Mouse (Mus musculus) heart, embryonic 14.5 days (tissue): ENCODE measurements at regions not wholly inside any gene's neighbourhood (a gene's known extent, or its start where the extent isn't known, plus 50 kb on each side); places are given as distances from the start of the nearest gene placed in this dataset.

Source experiments
- ATAC-seq: fragments of 200-750 bp; cut with Nextera tagmentation; 2 replicates; pipeline ENCODE4 v1.8.0; 2017; ENCODE audit warnings: low read depth, moderate TSS enrichment; ENCODE audit not compliant: insufficient number of reproducible peaks, insufficient read depth, low FRiP score
- H3K27ac ChIP-seq, 2 experiments: fragments of 200-500 bp in 1 of 2; fragments of 300-500 bp in 1 of 2; sonication (generic) in 1 of 2; replicated peaks in 1 of 2; 2 replicates each; pipeline ENCODE4 v1.5.1; 2012 to 2014; ENCODE audit warnings: low read depth in 2 of 2, low read length in 2 of 2, control low read depth in 1 of 2, mild to moderate bottlenecking in 1 of 2, mixed read lengths in 1 of 2; ENCODE audit not compliant: control insufficient read depth in 1 of 2, insufficient read depth in 1 of 2
- H3K27me3 ChIP-seq: fragments of 300-500 bp; sonication (generic); 2 replicates; pipeline ENCODE4 v1.6.1; 2014; ENCODE audit warnings: mild to moderate bottlenecking, low read length, control low read depth; ENCODE audit not compliant: control insufficient read depth, insufficient read depth
- H3K36me3 ChIP-seq: fragments of 300-500 bp; sonication (generic); 2 replicates; pipeline ENCODE4 v1.6.1; 2014; ENCODE audit warnings: mild to moderate bottlenecking, control low read depth, low read length, mixed read lengths; ENCODE audit not compliant: control insufficient read depth, insufficient read depth
- H3K4me1 ChIP-seq, 2 experiments: fragments of 200-500 bp in 1 of 2; fragments of 300-500 bp in 1 of 2; sonication (generic) in 1 of 2; 2 replicates each; pipeline ENCODE4 v1.6.1; 2012 to 2014; ENCODE audit warnings: low read length in 2 of 2, control low read depth in 1 of 2, mixed read lengths in 1 of 2; ENCODE audit not compliant: control insufficient read depth in 2 of 2, insufficient read depth in 2 of 2
- H3K4me2 ChIP-seq: fragments of 300-500 bp; sonication (generic); 2 replicates; pipeline ENCODE4 v1.6.1; 2014; ENCODE audit warnings: mild to moderate bottlenecking, low read length
- H3K4me3 ChIP-seq, 2 experiments: fragments of 200-500 bp in 1 of 2; fragments of 300-500 bp in 1 of 2; sonication (generic) in 1 of 2; 2 replicates each; pipeline ENCODE4 v1.5.1; 2012 to 2014; ENCODE audit warnings: low read length in 2 of 2, mild to moderate bottlenecking in 2 of 2, control low read depth in 1 of 2, low read depth in 1 of 2, moderate library complexity in 1 of 2; ENCODE audit not compliant: control insufficient read depth in 1 of 2, insufficient read depth in 1 of 2
- H3K9ac ChIP-seq: fragments of 300-500 bp; sonication (generic); 2 replicates; pipeline ENCODE4 v1.6.1; 2014; ENCODE audit warnings: mild to moderate bottlenecking, low read length
- H3K9me3 ChIP-seq: fragments of 300-500 bp; sonication (generic); 2 replicates; pipeline ENCODE4 v1.6.1; 2016; ENCODE audit warnings: low read length, control low read depth; ENCODE audit not compliant: control insufficient read depth
- WGBS: fragments of 180-500 bp; shearing (Covaris S2); extraction: QIAGEN DNeasy Blood & Tissue Kit; methylation state at CpG from one replicate; pipeline ENCODE4 v1.1.7; 2014; 5-methylcytosine and 5-hydroxymethylcytosine counted together

DNA sequence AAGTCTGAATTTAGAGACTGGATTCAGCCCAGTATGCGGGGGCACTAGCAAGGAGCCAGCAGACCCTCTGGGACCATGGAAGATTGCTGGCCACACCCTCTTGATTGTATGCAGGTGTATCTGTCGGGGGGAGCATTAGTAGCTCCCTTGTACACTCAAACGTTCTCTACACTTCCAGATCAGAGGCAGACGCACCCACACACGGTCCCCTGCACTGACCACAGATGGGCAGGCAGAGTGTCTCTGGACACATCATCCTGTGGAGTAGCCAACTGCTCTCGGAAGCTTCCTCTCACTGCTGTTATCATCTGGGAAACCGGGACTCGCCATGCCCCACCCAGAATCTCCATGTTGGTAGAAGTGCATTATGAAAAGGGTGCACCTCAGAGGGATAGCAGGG is 176.7 kb downstream of the Mycn start:
- H3K9me3 ChIP-seq, result 0 out of 2 replicates have a peak, but pooled peaks cover 6% of the 10 kb centered on the region

DNA sequence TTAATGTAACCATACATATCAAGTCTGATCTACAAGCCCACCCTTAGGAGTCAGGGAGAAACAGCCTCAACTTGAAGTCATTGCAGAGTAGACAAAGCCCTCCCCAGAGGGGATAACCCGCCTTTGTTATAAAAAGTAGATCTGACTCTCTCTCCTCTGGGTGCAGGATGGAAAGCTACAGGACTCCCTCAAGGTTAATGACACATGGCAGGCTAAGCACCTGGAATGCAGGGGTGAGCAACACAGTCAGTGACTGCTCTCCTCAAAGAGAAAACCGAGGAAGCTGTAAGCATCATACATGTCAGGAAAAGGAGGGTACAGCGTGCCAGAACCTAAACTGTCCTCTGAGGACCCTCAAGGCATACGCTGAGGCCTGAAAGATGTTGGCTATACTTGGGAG is 177.1 kb downstream of the Mycn start:
- Histone ChIP-seq H3K4me3 (no peak overlapping the region), H3K4me2 (no peak overlapping the region), H3K36me3 (no peaks in the 10 kb centered on the region), H3K27ac (no peak overlapping the region), H3K27me3 (no peaks in the 10 kb centered on the region), H3K9ac (no peak overlapping the region), H3K4me1 (peaks cover 0 to 2% of the 10 kb centered on the region in 2 experiments; a peak in 1 of 4 replicates), H3K9me3 (0 out of 2 replicates have a peak, but pooled peaks cover 6% of the 10 kb centered on the region)
- 70% methylated on average over 4 of the region's 4 CpGs for WGBS
- no peak for ATAC-seq

More for the DNA sequence above, 176.7 kb downstream of the Mycn start:
- Histone ChIP-seq H3K4me1 (peaks cover 0 to 2% of the 10 kb centered on the region in 2 experiments; a peak in 1 of 4 replicates), H3K27me3 (no peaks in the 10 kb centered on the region), H3K36me3 (no peaks in the 10 kb centered on the region), H3K4me3 (no peak overlapping the region), H3K27ac (no peak overlapping the region), H3K4me2 (no peak overlapping the region), H3K9ac (no peak overlapping the region)
- ATAC-seq, result no peak
- 68% methylated on average over 8 of the region's 8 CpGs for WGBS

DNA sequence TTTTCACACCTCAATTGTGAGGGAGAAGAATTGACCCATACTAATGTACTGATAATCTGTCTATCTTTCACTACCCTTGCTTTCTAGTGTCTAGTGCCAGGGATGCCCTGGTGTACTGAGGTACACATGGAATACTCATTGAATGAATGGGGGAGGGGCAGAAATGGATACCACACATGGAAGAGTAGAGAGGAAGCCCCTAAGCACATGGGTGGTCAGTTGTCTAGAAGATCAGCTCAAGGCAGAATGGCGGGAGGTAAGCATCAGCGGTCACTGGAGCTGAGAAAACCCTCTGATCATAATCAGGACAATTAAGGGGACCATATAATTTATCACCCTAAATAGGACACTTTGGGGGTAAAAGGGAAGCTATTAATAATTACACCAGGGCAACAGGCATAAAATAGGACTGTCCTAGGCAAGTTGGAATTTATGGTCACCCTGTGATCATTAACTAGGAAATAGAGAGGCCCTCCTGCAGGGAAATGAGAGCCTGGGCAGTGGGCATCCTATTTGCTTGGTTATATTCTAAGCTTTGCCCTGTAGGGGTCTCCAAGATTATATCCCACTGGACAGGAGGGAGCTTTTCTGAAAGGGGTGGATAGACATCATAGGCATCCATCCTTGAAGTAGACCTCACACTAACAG is 185.3 kb downstream of the Mycn start:
- Histone ChIP-seq H3K9ac (no peak overlapping the region), H3K36me3 (no peaks in the 10 kb centered on the region), H3K4me3 (no peak overlapping the region), H3K27ac (no peak overlapping the region), H3K27me3 (no peaks in the 10 kb centered on the region), H3K4me1 (no peaks in the 10 kb centered on the region), H3K4me2 (no peak overlapping the region), H3K9me3 (0 out of 2 replicates have a peak, but pooled peaks cover 6% of the 10 kb centered on the region)
- 87% methylated on average over 2 of the region's 2 CpGs for WGBS
- ATAC-seq, result no peak

DNA sequence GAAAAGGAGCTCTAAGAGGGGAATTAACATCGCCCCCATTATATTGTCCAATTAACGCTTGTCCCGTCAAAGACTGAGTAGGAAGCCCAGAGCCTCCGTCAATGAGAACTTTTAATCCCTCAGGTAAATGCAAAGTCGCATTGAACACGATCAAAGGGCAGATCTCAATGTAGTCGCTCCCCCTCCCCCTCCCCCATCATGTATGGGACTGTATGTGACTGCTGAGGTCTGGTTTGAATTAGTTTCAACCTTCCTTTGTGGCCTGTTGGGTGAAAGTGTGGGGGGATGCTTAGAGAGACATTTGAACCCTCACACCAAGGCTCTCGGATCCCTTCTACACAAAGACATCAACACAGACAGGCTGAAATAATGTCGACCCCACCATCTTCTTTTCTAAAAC is 187.9 kb downstream of the Mycn start:
- Histone ChIP-seq H3K36me3 (no peaks in the 10 kb centered on the region), H3K4me1 (no peaks in the 10 kb centered on the region), H3K4me3 (no peak overlapping the region), H3K9ac (no peak overlapping the region), H3K27ac (no peak overlapping the region), H3K9me3 (no peaks in the 10 kb centered on the region), H3K4me2 (no peak overlapping the region), H3K27me3 (no peaks in the 10 kb centered on the region)
- WGBS, result 59% methylated on average over 9 of the region's 9 CpGs
- no peak for ATAC-seq

DNA sequence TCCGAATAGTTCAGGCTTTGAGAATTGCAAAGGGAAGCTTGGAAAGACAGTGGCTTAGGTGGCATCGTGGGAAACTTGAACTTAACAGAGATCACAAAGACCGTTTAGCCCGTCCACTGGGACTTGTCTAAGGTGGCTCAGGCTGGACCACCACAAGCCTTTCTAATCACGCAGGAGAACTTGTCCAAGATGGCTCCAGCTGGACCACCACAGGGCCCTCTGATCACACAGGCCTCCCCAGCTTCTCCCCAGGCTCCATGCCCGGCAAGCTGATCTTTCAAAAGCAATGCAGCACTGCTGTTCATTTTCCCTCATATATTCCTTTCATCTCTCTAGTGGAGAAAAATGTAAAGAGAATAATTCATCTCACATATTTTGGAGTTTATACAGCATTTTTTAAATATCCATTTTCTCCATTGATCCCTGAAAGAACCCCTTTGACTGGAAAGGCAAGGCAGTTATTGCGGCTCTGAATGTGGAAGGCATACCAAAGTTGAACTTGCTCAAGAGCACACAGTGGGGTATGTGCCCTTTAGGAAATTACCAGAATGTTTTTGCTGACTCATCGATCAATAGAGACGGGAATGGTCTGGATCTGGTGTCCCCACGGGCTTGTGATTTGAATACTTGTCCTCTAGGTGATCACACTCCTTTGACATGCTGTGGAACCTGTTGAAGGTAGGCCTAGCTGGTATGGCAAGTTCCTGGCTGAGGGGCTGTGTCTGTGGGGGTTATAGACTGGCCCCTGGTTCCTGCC is 189.9 kb downstream of the Mycn start:
- Histone ChIP-seq H3K36me3 (no peaks in the 10 kb centered on the region), H3K9ac (no peak overlapping the region), H3K4me3 (no peak overlapping the region), H3K4me1 (no peaks in the 10 kb centered on the region), H3K9me3 (no peaks in the 10 kb centered on the region), H3K27me3 (no peaks in the 10 kb centered on the region), H3K27ac (no peak overlapping the region), H3K4me2 (no peak overlapping the region)
- 89% methylated on average over 10 of the region's 10 CpGs for WGBS
- no peak for ATAC-seq

DNA sequence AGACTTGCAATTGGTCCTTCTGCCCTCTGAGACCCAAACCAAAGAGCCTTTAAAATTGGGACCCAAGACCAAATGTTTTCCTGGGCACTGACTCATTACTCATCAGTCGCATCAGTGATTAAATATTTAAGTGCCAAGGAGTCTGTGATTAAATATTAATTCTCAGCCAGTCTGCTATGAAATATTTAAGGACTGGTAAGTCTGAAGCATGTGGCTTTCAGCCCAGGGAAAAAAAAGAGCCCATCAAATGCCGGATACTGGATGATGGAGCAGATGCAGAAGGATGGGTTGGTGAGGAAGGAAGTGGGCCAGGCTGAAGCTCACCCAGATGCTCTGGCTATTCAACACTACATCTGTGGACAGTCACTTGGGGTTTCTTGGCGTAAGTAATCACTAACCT is 192.0 kb downstream of the Mycn start:
- WGBS, result 85% methylated on average over 3 of the region's 3 CpGs
- Histone ChIP-seq H3K4me1 (no peaks in the 10 kb centered on the region), H3K9ac (no peak overlapping the region), H3K36me3 (no peaks in the 10 kb centered on the region), H3K4me2 (no peak overlapping the region), H3K27me3 (no peaks in the 10 kb centered on the region), H3K4me3 (no peak overlapping the region), H3K9me3 (no peaks in the 10 kb centered on the region), H3K27ac (no peak overlapping the region)
- ATAC-seq, result no peak

DNA sequence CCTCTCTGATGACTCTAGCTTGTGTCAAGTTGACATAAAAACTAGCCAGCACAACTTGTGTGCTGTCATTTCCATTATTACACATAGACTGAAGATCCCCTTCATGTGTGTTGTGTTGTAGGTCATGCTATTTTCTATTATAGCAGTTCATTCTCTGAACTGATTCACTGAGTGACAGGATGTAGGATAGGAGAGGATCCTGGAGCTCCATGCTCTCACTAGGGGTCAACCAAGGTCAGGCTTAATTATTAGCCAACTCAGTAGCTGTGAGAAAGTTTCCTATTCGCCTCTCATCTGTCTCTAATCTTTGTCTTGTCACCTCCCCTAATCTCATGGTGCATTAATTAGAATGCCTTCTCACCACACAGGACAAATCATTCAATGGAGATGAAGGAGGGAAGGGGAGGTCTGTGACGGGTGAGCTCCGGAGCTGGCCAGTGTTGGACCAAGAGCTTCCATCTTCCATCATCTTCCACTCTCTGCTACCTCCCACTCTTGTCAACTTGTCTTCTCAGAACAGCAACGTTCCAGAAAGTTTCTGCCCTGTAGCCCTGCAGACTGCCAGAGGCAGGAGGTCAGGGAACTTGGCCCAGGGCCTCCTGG is 194.8 kb downstream of the Mycn start:
- Histone ChIP-seq H3K27me3 (no peaks in the 10 kb centered on the region), H3K4me3 (no peak overlapping the region), H3K4me1 (no peaks in the 10 kb centered on the region), H3K9me3 (no peaks in the 10 kb centered on the region), H3K9ac (no peak overlapping the region), H3K27ac (no peak overlapping the region), H3K36me3 (no peaks in the 10 kb centered on the region), H3K4me2 (no peak overlapping the region)
- 61% methylated on average over 4 of the region's 4 CpGs for WGBS
- no peak for ATAC-seq
